Mouse (Mus musculus) ES-E14 (cell line): ENCODE measurements at regions not wholly inside any gene's neighbourhood (a gene's known extent, or its start where the extent isn't known, plus 50 kb on each side); places are given as distances from the start of the nearest gene placed in this dataset.

ENCODE experiments used
- DNase-seq: peaks from one replicate; pipeline ENCODE4 v3.0.0-alpha.2; 2013; ENCODE audit warnings: low read depth, low spot score
- H3K27ac ChIP-seq: 2 replicates; pipeline ENCODE4 v1.5.1; 2012; ENCODE audit warnings: low read depth, mild to moderate bottlenecking, low read length, moderate library complexity, mixed read lengths; ENCODE audit not compliant: poor library complexity, insufficient read depth, severe bottlenecking
- H3K36me3 ChIP-seq: 2 replicates; pipeline ENCODE4 v1.6.1; 2012; ENCODE audit warnings: mild to moderate bottlenecking, low read length, moderate library complexity, mixed read lengths; ENCODE audit not compliant: control insufficient read depth, poor library complexity, insufficient read depth, severe bottlenecking
- H3K4me1 ChIP-seq, 2 experiments: fragments of 150-350 bp in 1 of 2; sonication (generic) in 1 of 2; 2 replicates each; pipeline ENCODE4 v1.6.1; 2012; ENCODE audit warnings: low read length in 2 of 2, mild to moderate bottlenecking in 1 of 2, mixed read lengths in 1 of 2; ENCODE audit not compliant: control insufficient read depth in 2 of 2, insufficient read depth in 2 of 2, poor library complexity in 1 of 2
- H3K4me3 ChIP-seq, 2 experiments: fragments of 150-350 bp in 1 of 2; sonication (generic) in 1 of 2; 2 replicates each; pipeline ENCODE4 v1.5.1; 2012; ENCODE audit warnings: low read length in 2 of 2, low read depth in 1 of 2, mild to moderate bottlenecking in 1 of 2, mixed read lengths in 1 of 2; ENCODE audit not compliant: insufficient read depth in 1 of 2, poor library complexity in 1 of 2, severe bottlenecking in 1 of 2
- H3K9ac ChIP-seq: 2 replicates; pipeline ENCODE4 v1.6.1; 2012; ENCODE audit warnings: low read depth, mild to moderate bottlenecking, low read length, mixed read lengths; ENCODE audit not compliant: poor library complexity, insufficient read depth, severe bottlenecking
- H3K9me3 ChIP-seq: fragments of 150-350 bp; sonication (generic); 2 replicates; pipeline ENCODE4 v1.6.1; 2012; ENCODE audit warnings: low read depth, mild to moderate bottlenecking, low read length; ENCODE audit not compliant: control insufficient read depth, insufficient read depth
- CHD2 ChIP-seq: IDR thresholded peaks from 2 replicates; pipeline ENCODE4 v1.6.1; 2014; ENCODE audit warnings: mild to moderate bottlenecking, low read depth, low read length, inconsistent platforms
- HCFC1 ChIP-seq: IDR thresholded peaks from 2 replicates; pipeline ENCODE4 v1.6.1; 2012; ENCODE audit warnings: low read length, inconsistent platforms, borderline replicate concordance; ENCODE audit not compliant: insufficient read depth
- MAFK ChIP-seq: IDR thresholded peaks from 2 replicates; pipeline ENCODE4 v1.6.1; 2014; ENCODE audit warnings: mild to moderate bottlenecking, low read depth, low read length, inconsistent platforms; ENCODE audit not compliant: insufficient read depth
- ZC3H11A ChIP-seq: IDR thresholded peaks from 2 replicates; pipeline ENCODE4 v1.6.1; 2012; ENCODE audit warnings: low read depth, mild to moderate bottlenecking, inconsistent platforms, low read length, borderline replicate concordance
- ZNF384 ChIP-seq: IDR thresholded peaks from 2 replicates; pipeline ENCODE4 v1.6.1; 2012; ENCODE audit warnings: low read depth, low read length, inconsistent platforms
- in situ Hi-C, 2 experiments: fragments of 600-800 bp; cut with MboI; formaldehyde crosslinking; loops; one replicate each; pipeline ENCODE4 v1.15.1; 2025; ENCODE audit warnings: low sequenced_read_pairs in 2 of 2, inconsistent platforms in 1 of 2; ENCODE audit not compliant: unreplicated experiment in 2 of 2

- Histone ChIP-seq H3K9me3 (no peaks in the 10 kb centered on the region), H3K9ac (no peak overlapping the region), H3K4me1 (no peaks in the 10 kb centered on the region), H3K27ac (no peak overlapping the region), H3K4me3 (no peak overlapping the region), H3K36me3 (no peaks in the 10 kb centered on the region)
- TF ChIP-seq CHD2: no peak
- no peak for TF ChIP-seq ZNF384
- no peak for TF ChIP-seq ZC3H11A
- TF ChIP-seq MAFK: no peak
- in situ Hi-C loops: no loop called here
- DNase-seq: no peak
Measured at GRCm38 (mm10) chr7:136676104-136676503, 218.3 kb upstream of the Mgmt start.

DNA sequence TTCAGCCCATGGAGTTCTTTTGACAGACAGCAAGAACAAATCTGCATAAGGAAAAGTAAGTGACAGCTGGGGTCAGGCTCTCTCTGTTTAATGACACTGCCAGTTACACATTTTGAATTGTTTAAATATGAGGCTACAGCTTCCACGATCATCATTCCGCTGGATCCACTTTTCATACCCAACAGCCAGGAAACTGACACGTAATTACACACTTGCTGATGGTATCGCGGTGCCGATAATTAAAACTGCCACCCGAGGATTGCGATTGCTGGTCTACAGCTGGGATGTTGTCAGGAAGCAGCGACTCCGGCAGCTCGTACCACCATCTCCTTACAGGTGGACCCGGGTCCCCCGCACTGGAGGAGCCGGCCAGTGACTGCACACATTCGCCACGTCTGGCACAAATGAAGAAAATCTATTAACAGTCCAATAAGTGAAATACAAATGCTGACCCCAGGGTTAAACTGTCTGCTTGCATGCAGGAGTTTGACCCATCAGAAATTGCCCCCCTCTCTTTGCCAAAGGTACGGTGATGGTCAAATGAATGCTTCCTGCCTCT is 217.3 kb upstream of the Mgmt start:
- in situ Hi-C loops: no loop called here
- H3K9me3 ChIP-seq: no peaks in the 10 kb centered on the region
- TF ChIP-seq ZC3H11A: no peak
- no peak for TF ChIP-seq MAFK
- no peak overlapping the region for H3K27ac ChIP-seq
- no peak overlapping the region for H3K4me3 ChIP-seq
- H3K9ac ChIP-seq: no peak overlapping the region
- H3K4me1 ChIP-seq: no peaks in the 10 kb centered on the region
- no peaks in the 10 kb centered on the region for H3K36me3 ChIP-seq
- no peak for DNase-seq

DNA sequence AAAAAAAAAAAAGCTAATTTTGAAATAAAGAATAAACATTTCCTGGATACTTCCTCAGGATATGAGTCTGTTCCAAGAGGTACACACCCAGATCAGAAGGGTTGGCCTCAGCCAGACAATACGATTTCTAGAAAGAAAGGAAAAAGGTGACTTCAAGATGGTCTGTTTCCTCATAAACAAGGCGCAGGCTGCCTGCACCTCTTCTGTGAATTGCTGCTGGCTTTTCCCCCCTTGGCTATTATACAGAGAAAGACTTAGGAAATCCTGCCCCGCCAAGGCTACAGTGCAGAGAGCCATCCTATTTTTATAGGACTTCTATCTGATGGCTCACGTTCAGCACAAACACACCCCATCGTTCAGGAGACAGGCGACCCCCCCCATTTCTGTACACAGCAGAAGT is 204.8 kb upstream of the Mgmt start:
- Histone ChIP-seq H3K4me1 (no peaks in the 10 kb centered on the region), H3K9me3 (no peaks in the 10 kb centered on the region), H3K9ac (no peak overlapping the region), H3K36me3 (no peaks in the 10 kb centered on the region), H3K4me3 (no peak overlapping the region), H3K27ac (no peak overlapping the region)
- no peak for TF ChIP-seq ZC3H11A
- no peak for TF ChIP-seq ZNF384
- TF ChIP-seq MAFK: no peak
- TF ChIP-seq HCFC1: no peak
- no peak for TF ChIP-seq CHD2
- in situ Hi-C loops: no loop called here
- no peak for DNase-seq

DNA sequence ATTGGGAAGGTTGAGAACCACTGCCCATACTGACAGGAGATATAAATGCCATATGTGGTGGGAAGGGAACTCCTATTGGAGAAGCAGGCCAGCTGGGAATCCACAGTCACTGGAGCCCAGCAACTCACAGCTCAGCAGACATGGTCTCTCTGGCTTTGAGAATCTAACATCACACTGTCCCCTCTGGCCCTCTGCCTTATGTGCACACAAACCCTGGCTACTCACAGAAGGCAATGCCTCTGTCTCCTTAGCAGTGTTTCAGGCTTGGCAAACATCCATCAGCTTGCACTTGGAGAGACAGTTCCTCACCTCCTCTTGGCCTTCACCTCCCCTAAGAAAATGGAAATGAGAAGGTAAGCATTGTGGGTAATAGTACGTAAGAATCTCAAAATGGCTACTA is 188.2 kb upstream of the Mgmt start:
- H3K9me3 ChIP-seq: no peaks in the 10 kb centered on the region
- DNase-seq: no peak
- no peak overlapping the region for H3K27ac ChIP-seq
- in situ Hi-C loops: no loop called here
- H3K4me3 ChIP-seq: no peak overlapping the region
- H3K4me1 ChIP-seq: no peaks in the 10 kb centered on the region
- no peak overlapping the region for H3K9ac ChIP-seq
- no peaks in the 10 kb centered on the region for H3K36me3 ChIP-seq
- TF ChIP-seq HCFC1 (no peak), ZNF384 (no peak), ZC3H11A (no peak), MAFK (no peak), CHD2 (no peak)

- no peak overlapping the region for H3K27ac ChIP-seq
- H3K4me3 ChIP-seq: no peak overlapping the region
- H3K36me3 ChIP-seq: no peaks in the 10 kb centered on the region
- in situ Hi-C loops: no loop called here
- DNase-seq: no peak
- H3K4me1 ChIP-seq: no peaks in the 10 kb centered on the region
- H3K9ac ChIP-seq: no peak overlapping the region
- H3K9me3 ChIP-seq: no peaks in the 10 kb centered on the region
- TF ChIP-seq ZNF384 (no peak), ZC3H11A (no peak), CHD2 (no peak), MAFK (no peak), HCFC1 (no peak)
Measured at GRCm38 (mm10) chr7:136707200-136708003, 187.0 kb upstream of the Mgmt start.
